Mouse (Mus musculus): ENCODE measurements around the gene Arhgef15. TPM values are rescaled to one million over a fixed set of nuclear protein-coding genes. Genes with fewer than 3 reads are reported as not detected.
A peak's percentile ranks its signal among the peaks of the same experiment; 100 is the strongest.
"Not testable (repeated sequence)": the region's sequence is repeated elsewhere in the genome, so short reads cannot be mapped to it uniquely, and the experiment has no call there.

Arhgef15 gene
- polyA plus RNA-seq, 1 experiment from 2014 or later, result 25.3 TPM

DNA sequence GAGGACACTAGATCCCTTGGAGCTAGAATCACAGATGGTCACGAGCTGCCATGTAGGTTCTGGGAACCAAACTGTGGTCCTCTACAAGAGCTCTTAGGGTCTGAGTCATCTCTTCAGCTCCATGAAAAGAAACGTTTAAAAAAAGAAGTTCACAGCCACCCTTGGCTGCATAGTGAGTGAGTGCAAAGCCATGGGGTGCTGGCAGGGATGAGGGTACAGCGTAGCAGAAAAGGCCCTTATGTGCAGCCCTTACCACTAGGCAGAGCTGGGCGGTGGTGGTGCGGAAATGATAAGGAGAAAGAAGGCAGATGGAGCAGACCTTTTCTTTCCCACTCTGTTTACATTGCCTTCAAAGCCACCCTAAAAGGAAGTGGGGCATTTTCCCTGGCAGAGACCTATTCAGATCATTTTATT lies 22.0 kb upstream of the Arhgef15 start:
- no peak overlapping the region for H3K9ac ChIP-seq
- no peaks in the 10 kb centered on the region for H3K36me3 ChIP-seq
- 66% methylated on average over 5 of the region's 5 CpGs for WGBS
- H3K9me3 ChIP-seq, result no peaks in the 10 kb centered on the region
- no peak for ATAC-seq (ENCODE audit: low FRiP score, low read depth)
- no peaks in the 10 kb centered on the region for H3K27me3 ChIP-seq
- no peak overlapping the region for H3K4me2 ChIP-seq
- H3K4me3 ChIP-seq, result no peak overlapping the region
- H3K4me1 ChIP-seq (replicated peaks), result no peaks in the 10 kb centered on the region
- no peak overlapping the region for H3K27ac ChIP-seq (replicated peaks)

DNA sequence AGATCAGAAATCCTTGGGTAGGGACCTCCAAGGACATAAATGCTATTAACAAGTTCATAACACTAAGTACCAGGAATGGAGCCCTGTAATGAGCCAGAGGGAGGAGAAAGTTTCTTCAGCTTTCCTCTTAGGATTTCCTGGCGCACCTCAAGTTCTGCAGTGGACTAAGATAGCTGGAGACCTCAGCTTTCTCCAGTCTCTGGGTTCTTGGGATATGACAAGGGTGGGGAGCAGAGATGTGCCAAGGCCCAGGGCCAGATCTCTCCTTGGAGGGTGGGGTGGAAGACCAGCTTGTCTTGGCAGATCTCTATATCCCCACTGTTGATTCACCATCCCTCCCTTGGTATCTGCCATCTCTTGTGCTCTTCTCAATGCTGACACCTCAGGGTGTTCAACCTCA lies 18.3 kb upstream of the Arhgef15 start:
- no peaks in the 10 kb centered on the region for H3K27me3 ChIP-seq
- WGBS, result 100% methylated on average over 1 of the region's 1 CpGs
- no peaks in the 10 kb centered on the region for H3K36me3 ChIP-seq
- no peak overlapping the region for H3K4me3 ChIP-seq
- H3K9me3 ChIP-seq, result no peaks in the 10 kb centered on the region
- H3K27ac ChIP-seq (replicated peaks), result no peak overlapping the region
- peaks cover 7% of the 10 kb centered on the region for H3K4me1 ChIP-seq (replicated peaks)
- no peak overlapping the region for H3K9ac ChIP-seq
- no peak overlapping the region for H3K4me2 ChIP-seq
- no peak for ATAC-seq (ENCODE audit: low FRiP score, low read depth)

DNA sequence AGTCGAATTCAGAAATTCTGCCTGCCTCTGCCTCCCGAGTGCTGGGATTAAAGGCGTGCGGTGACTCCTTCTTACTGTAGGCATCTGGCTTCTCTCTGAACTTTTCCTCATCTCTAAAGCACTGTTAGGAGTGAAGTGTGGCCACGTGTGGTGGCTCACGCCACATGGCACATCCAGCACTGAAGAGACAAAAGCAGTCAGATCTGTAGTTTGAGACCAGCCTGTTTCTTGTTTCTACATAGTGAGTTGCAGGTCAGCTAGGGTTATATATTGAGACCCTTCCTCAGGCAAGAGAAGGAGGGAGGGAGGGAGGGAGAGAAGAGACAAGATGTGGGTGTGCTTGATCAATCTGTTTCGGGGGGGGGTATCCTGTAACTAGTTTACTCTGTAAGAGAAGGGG lies 17.8 kb upstream of the Arhgef15 start, which contains the start of gene Rangrf:
Gene Rangrf, minus strand, starts transcription at position 101 of the 400 bp plus-strand sequence.
- no peak within 1 kb of the TSS for H3K9ac ChIP-seq

DNA sequence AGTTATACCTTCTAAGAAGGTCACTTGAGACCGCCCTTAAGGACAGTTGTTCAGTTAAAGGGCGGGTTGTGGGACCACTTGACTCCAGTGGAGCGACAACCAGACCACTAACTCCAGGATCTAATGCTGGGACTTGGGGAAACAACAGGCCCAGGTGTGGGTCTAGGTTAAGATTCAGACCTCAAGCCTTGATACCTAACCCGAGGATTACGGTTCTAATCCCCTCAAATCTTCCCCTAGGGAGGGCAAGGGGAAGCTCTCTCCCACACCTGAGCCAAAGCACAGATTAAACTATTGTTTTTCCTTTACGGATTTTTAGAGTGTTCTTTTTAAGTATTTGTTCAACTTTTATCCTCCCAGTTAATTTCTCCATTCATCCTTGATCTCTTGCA lies 16.8 kb upstream of the Arhgef15 start:
- no peak overlapping the region for H3K27ac ChIP-seq (replicated peaks)
- ATAC-seq (ENCODE audit: low FRiP score, low read depth), result no peak
- peak overlapping the region; percentile 80 for H3K4me2 ChIP-seq
- WGBS, result 33% methylated on average over 6 of the region's 6 CpGs
- H3K9me3 ChIP-seq, result no peaks in the 10 kb centered on the region
- H3K36me3 ChIP-seq, result no peaks in the 10 kb centered on the region
- 0 out of 2 replicates have a peak overlapping the region, but pooled peaks have one; percentile 30 for H3K9ac ChIP-seq
- H3K27me3 ChIP-seq, result no peaks in the 10 kb centered on the region
- H3K4me3 ChIP-seq, result peak overlapping the region; percentile 45
- H3K4me1 ChIP-seq (replicated peaks), result peaks cover 7% of the 10 kb centered on the region

More for the DNA sequence above, 17.8 kb upstream of the Arhgef15 start, which contains the start of gene Rangrf:
- Histone ChIP-seq H3K4me1 (replicated peaks) (peaks cover 7% of the 10 kb centered on the region), H3K9me3 (no peaks in the 10 kb centered on the region), H3K27me3 (no peaks in the 10 kb centered on the region), H3K4me2 (peak within 1 kb of the TSS; percentile 80), H3K27ac (replicated peaks) (no peak within 1 kb of the TSS), H3K36me3 (no peaks in the 10 kb centered on the region), H3K4me3 (peak within 1 kb of the TSS; percentile 45)
- no peak for ATAC-seq (ENCODE audit: low FRiP score, low read depth)
- WGBS, result 87% methylated on average over 7 of the region's 7 CpGs

DNA sequence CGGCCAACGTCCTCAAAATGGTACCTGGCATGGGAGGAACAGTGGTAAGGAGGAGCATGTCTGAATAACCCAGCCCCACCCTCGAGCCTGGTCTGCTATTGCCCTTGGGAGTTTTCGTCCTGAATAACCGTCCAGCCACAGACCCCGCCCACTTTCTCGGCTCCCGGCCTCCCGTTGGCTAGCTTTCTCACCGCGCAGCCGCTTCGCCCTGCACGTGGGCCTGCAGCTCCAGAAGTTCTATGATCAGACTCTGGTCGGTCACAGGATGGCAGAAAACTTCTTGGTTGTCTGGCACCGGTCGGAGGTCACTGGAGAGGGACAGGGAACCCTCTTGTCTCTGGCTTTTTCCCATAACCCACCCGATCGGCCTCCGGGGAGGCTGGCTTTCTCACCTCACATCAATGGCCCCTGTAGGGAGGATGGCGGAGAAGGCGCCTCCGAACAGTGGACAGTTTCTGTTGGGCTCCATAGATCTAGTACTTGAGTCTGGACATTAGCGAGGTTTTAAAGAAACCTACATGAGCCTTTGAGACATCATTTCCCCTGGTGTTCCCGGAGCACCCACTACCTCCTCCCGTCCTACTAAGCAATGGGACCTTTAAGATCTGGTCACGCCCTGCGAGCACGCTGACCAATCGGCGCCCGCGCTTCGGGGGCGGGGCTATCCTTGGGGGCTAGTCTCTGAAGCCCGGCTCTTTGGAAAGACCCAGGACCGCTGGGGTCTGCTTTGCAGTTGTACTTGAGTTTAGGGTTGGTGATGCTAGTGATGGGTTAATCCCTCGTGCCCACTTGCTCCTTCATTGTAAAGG lies 16.2 kb upstream of the Arhgef15 start:
- Histone ChIP-seq H3K4me3 (peak overlapping the region; percentile 45), H3K4me2 (peak overlapping the region; percentile 80), H3K4me1 (replicated peaks) (peaks cover 11% of the 10 kb centered on the region), H3K9ac (peak overlapping the region; percentile 30; the same call in 1 of the 2 replicates)
- H3K27me3 ChIP-seq; H3K9me3 ChIP-seq; H3K36me3 ChIP-seq; H3K27ac ChIP-seq (replicated peaks): not testable (repeated sequence)
- peak; percentile 88 for ATAC-seq (ENCODE audit: low FRiP score, low read depth)
- under 1% methylated on average over 38 of the region's 38 CpGs for WGBS

DNA sequence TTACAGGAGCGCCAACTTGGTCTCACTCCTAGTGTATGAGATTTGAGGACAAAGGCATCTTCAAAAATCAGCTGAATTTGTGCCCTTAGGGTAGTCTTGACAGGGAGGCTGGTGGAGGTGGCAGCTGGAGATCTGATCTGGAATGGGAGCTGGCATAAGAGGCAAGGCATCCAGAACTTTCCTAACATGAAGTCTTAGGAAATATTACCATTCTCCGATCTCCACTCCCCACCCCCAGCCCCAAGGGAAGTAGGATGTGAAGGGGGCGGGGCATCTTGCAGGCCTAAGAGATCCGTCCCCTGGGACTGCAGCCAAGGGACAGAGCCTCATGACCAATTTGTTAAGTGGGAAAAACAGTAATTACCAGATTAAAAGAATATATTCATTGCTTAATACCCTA lies 13.0 kb upstream of the Arhgef15 start:
- H3K4me1 ChIP-seq (replicated peaks), result peaks cover 22% of the 10 kb centered on the region
- no peaks in the 10 kb centered on the region for H3K9me3 ChIP-seq
- H3K27ac ChIP-seq (replicated peaks), result no peak overlapping the region
- H3K4me2 ChIP-seq, result no peak overlapping the region
- WGBS, result 76% methylated on average over 4 of the region's 4 CpGs
- no peaks in the 10 kb centered on the region for H3K36me3 ChIP-seq
- H3K27me3 ChIP-seq, result no peaks in the 10 kb centered on the region
- ATAC-seq (ENCODE audit: low FRiP score, low read depth), result no peak
- H3K4me3 ChIP-seq, result no peak overlapping the region
- H3K9ac ChIP-seq, result no peak overlapping the region

DNA sequence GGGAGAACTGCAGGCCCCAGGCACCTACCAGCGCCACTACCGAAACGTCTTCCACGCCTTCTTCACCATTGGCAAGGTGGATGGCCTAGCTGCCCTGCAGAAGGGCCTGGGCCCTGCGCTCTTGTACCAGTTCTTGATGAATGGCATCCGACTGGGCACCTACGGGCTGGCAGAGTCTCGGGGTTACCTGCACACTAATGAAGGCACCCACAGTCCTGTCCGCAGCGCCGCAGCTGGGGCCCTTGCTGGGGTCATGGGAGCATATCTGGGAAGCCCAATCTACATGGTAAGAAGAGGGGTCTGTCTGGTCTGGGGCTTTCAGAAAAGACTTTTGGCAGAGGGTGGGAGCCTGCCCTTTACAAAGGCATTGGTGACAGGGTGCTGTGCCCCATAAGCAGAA lies 11.5 kb upstream of the Arhgef15 start:
- Histone ChIP-seq H3K4me2 (peak overlapping the region; percentile 97), H3K4me3 (no peak overlapping the region)

DNA sequence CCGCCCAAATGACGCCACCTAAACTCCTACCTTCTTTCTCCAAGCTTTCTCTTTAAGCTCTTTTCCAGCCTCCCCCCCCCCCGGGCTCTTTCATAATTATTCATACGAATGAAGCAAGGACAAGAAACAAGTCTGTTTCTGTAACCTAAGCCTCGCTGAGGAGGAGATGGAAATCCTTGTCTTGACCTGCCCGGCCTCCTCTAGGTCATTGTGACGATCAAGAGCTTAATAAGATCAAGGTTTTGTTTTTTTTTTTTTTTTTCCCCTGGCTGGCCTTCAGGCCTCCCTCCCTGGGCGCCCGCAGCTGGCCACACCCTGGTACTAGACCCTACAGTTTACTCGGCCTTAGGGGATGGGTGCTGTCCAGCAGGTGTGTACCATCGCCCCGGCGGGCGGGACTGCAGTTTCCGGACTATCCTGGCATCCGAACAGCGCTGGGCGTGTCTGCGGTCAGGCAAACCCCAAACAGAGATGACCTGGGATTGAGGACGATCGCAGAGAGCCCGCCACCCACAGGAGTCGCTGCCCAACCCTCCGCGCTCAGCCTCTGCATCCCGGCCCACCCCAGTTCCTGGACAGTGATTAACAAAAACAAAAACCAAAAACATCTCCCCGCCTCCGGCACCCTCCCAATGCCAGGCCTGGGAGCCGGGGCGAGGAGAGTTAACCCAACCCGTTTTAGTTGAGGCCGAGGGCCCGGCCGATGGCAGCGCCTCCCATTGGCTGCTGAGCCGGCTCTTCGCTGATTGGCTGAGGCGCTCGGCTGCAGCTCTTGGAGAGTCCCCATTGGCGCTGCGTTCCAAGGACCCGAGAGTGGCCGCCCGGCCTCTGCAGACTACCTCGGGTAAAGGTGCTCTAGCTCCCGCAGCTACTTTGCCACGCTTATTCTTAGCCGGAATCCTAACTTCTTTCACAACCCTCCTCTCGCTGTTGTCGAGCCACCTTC lies 10.3 kb upstream of the Arhgef15 start, which contains the start of gene Slc25a35:
Gene Slc25a35, plus strand, starts transcription at position 795 of the 946 bp plus-strand sequence.
- Histone ChIP-seq H3K27ac (replicated peaks) (peak within 1 kb of the TSS; percentile 69), H3K9ac (peak within 1 kb of the TSS; percentile 77), H3K4me1 (replicated peaks) (peaks cover 15% of the 10 kb centered on the region), H3K27me3 (no peaks in the 10 kb centered on the region), H3K4me2 (peak within 1 kb of the TSS; percentile 97), H3K4me3 (peak within 1 kb of the TSS; percentile 81), H3K36me3 (no peaks in the 10 kb centered on the region), H3K9me3 (no peaks in the 10 kb centered on the region)
- peak; percentile 96 for ATAC-seq (ENCODE audit: low FRiP score, low read depth)
- under 1% methylated on average over 50 of the region's 50 CpGs for WGBS

More for the DNA sequence above, 11.5 kb upstream of the Arhgef15 start:
- Histone ChIP-seq H3K9me3 (no peaks in the 10 kb centered on the region), H3K4me1 (replicated peaks) (peaks cover 22% of the 10 kb centered on the region), H3K27me3 (no peaks in the 10 kb centered on the region), H3K27ac (replicated peaks) (no peak overlapping the region), H3K9ac (peak overlapping the region; percentile 77; the same call in 1 of the 2 replicates), H3K36me3 (no peaks in the 10 kb centered on the region)
- 86% methylated on average over 11 of the region's 11 CpGs for WGBS
- ATAC-seq (ENCODE audit: low FRiP score, low read depth), result no peak

DNA sequence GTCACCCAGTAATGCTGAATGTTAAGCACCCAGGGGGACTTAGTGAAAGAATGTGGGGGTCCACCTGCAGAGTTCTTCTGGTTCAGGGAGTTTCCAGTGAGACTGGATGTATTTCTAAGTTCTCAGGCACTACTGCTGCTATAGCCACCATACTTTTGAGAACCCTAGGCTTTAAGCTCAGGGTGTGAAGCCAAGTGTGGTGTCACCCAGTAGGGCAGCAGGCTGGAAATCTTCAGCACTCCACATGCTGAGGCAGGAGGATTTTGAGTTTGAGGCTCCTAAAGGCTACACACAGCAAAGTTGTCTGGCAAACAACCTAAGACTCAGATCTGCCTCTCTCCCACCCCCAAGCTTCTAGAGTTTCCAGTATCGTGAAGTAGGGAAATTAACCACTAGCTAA lies 9.3 kb upstream of the Arhgef15 start:
- Histone ChIP-seq H3K4me2 (no peak overlapping the region; the same call in 1 of the 2 replicates), H3K4me1 (replicated peaks) (peaks cover 14% of the 10 kb centered on the region), H3K4me3 (no peak overlapping the region), H3K9ac (no peak overlapping the region), H3K36me3 (no peaks in the 10 kb centered on the region), H3K27ac (replicated peaks) (no peak overlapping the region), H3K9me3 (no peaks in the 10 kb centered on the region), H3K27me3 (no peaks in the 10 kb centered on the region)
- WGBS, result 62% methylated on average over 1 of the region's 1 CpGs
- no peak for ATAC-seq (ENCODE audit: low FRiP score, low read depth)

DNA sequence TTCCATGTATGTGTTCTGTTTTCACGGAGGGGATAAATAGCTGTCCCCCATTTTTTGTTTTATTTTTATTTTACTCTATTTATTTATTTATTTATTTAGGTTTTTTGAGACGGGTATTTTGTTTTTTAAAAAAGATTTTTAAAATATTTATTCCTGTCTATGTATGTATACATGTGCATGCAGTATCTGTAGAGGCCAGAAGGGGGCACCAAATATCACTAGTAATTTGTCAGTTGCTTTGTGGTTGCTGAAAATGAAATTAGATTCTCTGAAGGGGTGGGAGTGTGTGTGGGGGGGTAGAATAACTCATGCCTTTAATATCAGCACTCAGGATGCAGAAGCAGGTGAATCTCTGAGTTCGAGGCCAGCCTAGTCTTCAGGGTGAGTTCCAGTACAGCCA lies 8.6 kb upstream of the Arhgef15 start:
- no peak for ATAC-seq (ENCODE audit: low FRiP score, low read depth)
- no peak overlapping the region for H3K4me2 ChIP-seq
- H3K36me3 ChIP-seq, result no peaks in the 10 kb centered on the region
- H3K4me3 ChIP-seq, result no peak overlapping the region
- no peak overlapping the region for H3K9ac ChIP-seq
- whole genome bisulfite sequencing, result 34% methylated on average over 3 of the region's 3 CpGs
- no peaks in the 10 kb centered on the region for H3K9me3 ChIP-seq
- no peak overlapping the region for H3K27ac ChIP-seq (replicated peaks)
- no peaks in the 10 kb centered on the region for H3K27me3 ChIP-seq
- peaks cover 14% of the 10 kb centered on the region for H3K4me1 ChIP-seq (replicated peaks)

DNA sequence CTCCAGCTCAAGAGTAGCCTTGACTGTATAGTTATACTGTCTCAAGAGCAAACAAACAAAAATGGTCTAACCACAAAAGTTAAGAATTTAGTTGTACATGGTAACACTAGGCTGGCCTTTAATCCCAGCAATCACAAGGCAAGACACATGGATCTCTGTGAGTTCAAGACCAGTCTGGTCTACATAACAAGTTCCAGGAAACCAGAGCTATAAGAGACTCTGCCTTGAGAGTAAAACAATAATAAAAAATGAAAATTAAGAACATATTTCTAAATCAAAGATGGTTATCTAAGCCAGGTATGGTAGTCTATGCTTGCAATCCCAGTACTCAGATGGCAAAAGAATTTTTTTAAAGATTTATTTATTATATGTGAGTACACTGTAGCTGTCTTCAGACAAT lies 7.8 kb upstream of the Arhgef15 start:
- Histone ChIP-seq H3K27ac (replicated peaks) (no peak overlapping the region), H3K9ac (no peak overlapping the region), H3K9me3 (no peaks in the 10 kb centered on the region), H3K4me2 (no peak overlapping the region), H3K4me3 (no peak overlapping the region), H3K36me3 (no peaks in the 10 kb centered on the region), H3K27me3 (no peaks in the 10 kb centered on the region), H3K4me1 (replicated peaks) (peaks cover 14% of the 10 kb centered on the region)
- no peak for ATAC-seq (ENCODE audit: low FRiP score, low read depth)

DNA sequence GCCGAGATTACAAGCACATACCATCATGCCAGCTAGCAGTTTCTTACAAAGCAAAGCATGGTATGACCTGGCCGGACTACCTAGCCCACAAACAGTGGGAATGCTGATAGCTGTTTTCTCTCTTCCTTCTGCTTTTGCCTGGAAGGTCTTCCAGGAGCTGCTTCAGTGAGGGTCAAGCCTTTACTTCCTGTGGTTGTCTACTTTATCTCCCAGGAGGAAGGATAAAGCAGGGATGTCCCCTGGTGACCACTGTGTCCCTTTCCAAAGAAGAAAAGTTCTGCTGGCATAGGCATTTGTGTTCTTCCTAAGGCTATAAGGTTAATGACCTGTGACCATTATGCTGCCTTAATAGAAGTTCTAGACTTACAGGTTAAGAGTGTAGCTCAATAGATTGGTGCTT lies 6.1 kb upstream of the Arhgef15 start:
- no peak overlapping the region for H3K27ac ChIP-seq (replicated peaks)
- peaks cover 10% of the 10 kb centered on the region for H3K4me1 ChIP-seq (replicated peaks)
- 78% methylated on average over 2 of the region's 2 CpGs for WGBS
- no peak overlapping the region for H3K9ac ChIP-seq
- H3K36me3 ChIP-seq, result no peaks in the 10 kb centered on the region
- H3K4me2 ChIP-seq, result no peak overlapping the region
- no peaks in the 10 kb centered on the region for H3K9me3 ChIP-seq
- no peak for ATAC-seq (ENCODE audit: low FRiP score, low read depth)
- H3K27me3 ChIP-seq, result no peaks in the 10 kb centered on the region
- H3K4me3 ChIP-seq, result no peak overlapping the region
